Mouse (Mus musculus) adrenal gland, adult (tissue): ENCODE results near the gene Pdcd1lg2.
"Not testable (repeated sequence)": the region's sequence is repeated elsewhere in the genome, so short reads cannot be mapped to it uniquely, and the experiment has no call there.

Source experiments
- DNase-seq, 2 experiments: peaks; one replicate each; pipeline ENCODE4 v3.0.0; 2022 to 2023; ENCODE audit warnings: low spot score in 1 of 2; ENCODE audit not compliant: inconsistent age in 2 of 2

Pdcd1lg2 gene

DNA sequence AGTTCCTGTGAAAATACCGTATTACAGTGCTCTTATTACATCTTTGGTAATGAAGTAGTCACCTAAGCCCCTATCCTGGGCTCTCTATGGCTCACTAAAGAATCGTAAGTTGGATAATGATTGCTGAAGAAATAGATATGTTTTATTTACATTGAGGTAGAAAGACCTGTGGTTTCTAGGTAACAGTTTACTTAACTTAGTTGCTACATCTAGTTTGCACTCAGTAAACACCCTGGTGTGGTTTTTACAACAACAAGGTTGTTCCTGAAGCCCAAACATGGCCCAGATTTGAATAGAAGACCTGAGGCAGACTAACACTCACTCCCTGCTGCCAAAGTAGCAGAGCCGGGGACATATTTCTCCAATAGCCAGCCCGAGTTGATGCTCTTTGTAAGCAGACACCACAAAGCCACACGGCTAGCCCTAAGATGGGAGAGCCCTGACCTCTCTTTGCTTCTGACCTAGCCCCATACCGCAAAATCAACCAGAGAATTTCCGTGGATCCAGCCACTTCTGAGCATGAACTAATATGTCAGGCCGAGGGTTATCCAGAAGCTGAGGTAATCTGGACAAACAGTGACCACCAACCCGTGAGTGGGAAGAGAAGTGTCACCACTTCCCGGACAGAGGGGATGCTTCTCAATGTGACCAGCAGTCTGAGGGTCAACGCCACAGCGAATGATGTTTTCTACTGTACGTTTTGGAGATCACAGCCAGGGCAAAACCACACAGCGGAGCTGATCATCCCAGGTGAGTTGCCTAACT, 30.7 kb upstream of the Pdcd1lg2 start:
- DNase-seq = no peak

DNA sequence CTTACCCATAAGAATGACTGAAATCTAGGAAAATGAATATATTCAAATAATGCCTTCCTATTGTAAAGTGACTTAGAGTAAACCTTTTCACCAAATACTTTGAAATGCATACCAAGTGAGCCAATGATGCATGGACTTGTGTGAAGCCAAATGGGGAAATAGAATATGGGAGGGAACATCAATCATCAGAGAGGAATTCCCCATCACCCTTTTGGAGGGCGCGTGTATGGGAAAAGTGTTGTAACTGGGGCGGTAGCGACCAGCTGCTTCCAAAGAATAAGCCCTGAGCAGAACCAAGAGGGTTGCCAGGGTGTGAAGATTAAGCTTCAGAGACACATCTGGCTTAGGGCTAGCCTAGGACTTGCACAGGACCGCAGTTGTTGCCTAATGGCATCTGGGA, 27.4 kb upstream of the Pdcd1lg2 start:
- no peak for DNase-seq

DNA sequence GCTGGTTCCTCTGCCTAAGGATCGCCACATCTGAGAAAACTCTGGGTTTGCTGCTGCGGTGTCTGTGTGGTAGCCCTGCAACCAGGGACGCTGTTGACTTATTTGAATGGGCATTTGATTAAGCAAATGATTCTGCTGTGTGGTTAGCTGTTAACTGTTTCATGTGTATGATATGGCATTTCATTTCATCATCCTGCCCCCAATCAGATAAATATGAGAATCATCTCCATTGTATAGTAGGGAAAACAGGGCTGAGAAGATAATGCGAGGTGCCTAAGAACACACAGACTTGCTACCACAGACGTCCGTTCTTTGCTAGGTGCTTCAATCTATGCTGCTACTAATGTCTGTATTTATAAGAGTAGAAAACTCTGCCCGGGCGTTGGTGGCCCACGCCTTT, 26.3 kb upstream of the Pdcd1lg2 start:
- no peak for DNase-seq

DNA sequence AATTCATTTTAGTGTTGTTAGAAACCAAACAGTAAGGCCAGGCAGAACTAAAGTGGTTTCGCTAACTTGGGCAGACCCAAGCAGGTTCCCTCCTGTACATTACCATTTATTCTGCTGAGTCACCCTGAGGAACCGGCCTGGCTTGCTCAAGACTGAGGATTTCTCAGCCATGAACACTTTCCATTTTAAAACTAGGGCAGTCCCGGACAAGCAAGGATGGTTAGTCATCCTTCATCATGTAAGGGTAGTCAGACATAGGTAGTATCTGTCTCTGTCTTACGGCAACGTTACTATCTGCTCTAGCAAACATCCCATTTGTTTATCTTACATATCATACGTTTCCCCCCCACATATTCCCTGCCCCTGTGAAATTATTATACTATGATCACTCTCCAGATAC, 25.7 kb upstream of the Pdcd1lg2 start:
- DNase-seq = peak in 1 of 2 experiments; percentile 49

DNA sequence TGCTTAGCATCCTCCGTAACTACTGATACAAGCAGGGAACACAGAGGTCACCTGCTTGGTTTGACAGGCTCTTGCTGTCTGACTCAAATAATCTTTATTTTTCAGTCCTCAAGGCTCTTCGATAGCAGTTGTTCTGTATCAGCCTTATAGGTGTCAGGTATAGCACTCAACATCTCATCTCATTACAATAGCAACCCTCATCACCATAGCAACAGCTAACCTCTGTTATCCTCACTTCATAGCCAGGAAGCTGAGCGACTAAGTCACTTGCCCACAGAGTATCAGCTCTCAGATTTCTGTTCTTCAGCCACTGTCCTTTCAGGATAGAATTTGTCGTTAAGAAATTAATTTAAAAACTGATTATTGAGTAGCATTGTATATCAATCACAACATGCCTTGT, 24.9 kb upstream of the Pdcd1lg2 start:
- DNase-seq = no peak

DNA sequence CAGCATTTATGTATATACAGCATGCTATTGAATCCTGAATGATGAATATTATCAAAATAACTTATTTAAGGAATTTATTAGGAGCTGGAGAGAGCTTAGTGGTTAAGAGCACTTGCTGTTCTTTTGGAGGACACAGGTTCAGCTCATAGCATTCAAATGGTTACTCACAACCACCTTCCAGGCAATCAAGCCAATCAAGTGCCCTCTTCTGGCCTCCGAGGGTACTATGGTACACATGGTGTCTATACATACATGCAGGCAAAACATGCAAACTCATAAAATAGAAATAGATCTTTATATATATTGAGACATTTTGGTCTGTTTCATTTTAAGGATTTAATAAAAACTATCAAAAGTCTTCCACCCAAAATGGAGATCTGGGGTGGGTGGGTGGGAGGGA, 21.9 kb upstream of the Pdcd1lg2 start:
- DNase-seq = no peak

DNA sequence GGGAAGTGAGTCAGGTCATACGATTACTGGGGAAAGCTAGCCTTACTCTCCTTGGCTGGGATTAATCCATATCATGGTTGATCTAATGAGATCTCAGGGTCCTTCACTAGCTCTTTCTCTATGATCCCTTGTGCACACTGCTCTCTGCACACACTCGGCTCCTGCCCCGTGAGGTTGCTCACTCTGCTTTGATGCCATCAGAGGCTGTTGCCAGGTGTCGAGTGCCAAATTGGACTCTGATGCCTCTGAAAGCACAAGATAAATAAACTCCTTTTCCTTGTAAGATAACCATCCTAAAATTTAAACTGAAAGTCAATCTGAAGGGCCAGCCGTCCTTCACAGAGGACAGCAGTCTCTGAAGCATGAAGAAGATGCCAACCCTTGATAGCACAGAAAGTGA, 20.2 kb upstream of the Pdcd1lg2 start:
- DNase-seq = peak in 1 of 2 experiments; percentile 45

DNA sequence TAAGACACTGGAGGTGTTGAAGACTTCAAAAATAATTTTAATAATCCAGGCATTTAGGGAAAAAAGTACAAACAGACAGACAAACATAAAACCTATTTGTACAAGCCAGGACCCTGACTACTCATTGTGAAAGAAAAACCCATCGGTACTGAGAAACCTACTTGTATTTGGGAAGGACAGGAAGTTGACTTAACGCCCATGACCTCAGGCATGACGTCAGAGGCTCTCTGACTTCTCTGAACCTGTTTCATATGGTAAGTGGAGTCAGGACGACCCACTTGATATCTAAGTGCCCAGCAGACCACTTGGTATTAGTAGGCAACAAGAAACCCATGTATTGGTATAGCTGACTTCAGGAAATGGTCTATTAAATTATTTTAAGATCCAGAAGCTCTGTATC, 19.4 kb upstream of the Pdcd1lg2 start:
- DNase-seq = no peak

DNA sequence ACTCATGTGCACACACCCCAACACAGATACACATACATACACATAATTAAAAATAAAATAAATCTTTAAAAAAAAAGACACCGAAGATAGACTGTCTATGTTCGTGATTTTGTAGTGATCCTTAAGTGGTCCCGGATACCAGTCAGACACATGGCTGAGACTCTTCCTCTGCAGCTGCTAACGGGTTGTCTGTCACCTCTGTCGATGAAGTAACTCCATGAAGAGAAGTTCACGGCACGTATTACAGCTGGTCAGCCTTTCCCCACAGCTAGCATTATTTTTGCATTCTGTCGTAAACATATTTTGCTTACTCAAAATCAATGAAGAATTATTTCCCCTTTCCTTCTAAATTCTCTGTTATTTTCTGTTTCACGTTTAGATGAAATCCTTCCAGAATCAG, 17.4 kb upstream of the Pdcd1lg2 start:
- DNase-seq = no peak

DNA sequence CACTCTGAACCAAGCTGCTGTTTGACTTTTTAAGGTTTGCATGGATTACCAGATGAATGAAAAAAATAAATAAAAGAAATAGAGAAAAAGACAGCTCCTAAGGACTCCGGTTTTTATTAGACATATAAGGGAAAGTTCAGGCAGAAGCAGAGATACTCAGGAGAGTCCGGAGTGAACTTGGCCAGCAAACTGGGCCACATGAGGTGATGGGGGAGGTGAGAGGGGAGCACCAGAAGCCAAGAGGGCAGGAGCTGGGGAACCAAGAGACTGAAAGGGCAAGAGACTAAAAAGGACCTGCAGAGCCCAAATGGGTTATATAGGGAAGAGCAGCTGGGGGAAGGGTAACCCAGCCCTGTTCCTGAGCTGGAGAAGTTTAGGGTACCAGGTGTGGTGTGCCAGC, 16.0 kb upstream of the Pdcd1lg2 start:
- DNase-seq = peak in 1 of 2 experiments; percentile 32

DNA sequence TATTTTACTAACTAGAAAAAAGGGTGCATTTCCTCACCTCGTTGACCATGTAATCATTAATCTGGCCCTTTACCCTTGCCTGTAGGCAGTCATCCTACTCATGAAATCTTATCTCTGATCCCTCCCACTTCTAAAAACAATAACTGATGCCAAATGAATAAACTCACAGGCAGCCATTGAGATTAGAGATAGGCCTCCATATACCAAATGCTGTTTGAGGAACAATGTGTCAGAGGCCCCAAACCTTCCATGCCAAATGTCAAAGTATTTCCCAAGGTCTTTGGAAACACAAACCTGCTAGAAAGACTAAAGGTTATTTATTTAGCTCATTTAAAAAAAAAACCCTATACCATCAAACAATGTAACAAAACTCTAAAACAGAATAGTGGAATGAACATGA, 14.4 kb upstream of the Pdcd1lg2 start:
- no peak for DNase-seq

DNA sequence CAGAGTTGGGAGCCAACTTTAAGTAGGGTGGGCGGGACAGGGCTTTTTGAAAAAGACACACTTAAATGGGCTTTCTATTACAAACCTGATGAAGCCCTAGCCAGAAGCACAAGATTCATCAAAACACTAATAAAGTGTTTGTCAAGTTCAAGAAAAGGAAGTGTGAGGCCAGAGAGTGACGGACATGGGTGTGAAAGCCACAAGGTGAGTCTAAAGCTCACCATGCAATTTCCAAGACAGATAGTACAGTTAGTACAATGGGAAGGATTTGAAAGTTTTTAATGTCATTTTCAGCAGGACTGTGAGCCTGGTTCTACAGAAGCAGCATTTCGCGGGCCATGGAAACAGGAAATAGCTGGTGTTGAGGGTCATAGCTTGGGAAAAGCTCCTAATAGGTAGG, 10.9 kb upstream of the Pdcd1lg2 start:
- DNase-seq = no peak

DNA sequence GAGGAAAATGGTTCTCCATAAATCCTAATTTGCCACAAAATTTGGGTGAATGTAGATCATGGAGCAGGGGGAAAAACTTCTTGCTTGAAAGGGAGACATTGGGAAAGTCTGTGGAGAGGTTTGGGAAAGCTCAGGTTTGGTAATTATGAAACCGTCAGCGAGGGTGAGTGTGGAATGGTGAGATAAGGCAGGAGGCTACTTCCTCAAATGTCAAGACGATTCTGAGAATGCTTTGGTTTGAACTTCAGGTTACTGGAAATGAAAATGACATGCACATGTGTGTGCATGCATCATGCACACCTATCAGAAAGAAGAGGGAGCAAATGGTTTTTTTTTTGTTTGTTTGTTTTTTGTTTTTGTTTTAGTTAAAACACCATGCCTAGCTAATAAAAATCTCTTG, 10.3 kb upstream of the Pdcd1lg2 start:
- no peak for DNase-seq

DNA sequence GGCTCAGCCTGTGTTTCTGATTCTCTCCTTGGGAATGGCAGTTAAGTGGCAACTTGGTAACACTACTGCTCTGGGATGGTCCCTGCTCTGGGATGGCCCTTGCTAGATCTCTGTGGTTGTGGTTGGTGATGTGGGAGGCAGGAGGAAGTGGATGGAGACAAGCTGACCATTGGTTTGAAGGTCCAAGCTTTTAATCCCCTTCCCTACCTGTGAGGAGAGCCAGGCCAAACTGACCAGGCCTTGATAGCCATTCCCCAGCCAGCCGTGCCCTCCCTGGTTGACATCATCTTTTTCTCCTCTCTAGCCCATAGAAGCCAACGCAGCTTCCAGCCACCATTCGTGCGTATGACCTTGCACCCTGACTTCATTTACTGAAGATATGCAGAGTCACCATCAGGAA, 8.1 kb upstream of the Pdcd1lg2 start:
- DNase-seq = no peak

DNA sequence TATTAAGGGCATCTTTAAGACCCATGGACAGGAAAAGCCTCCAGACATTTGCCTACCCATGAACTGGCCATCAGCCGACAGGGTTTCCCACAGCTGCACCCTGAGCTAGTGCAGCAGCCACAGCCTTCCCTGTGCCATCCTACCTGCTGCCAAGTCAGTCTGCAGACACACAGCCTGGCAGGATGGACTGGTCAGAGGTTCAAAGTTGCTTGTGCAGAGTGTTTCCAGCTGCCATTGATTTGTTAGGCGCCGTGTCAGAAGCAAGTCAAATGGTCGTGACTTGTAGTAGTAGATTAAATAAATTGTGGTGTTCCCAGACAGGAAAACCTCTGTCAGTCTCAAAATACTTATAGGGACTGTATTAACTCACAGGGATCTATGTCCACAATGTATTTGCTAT, 7.5 kb upstream of the Pdcd1lg2 start:
- DNase-seq = no peak

DNA sequence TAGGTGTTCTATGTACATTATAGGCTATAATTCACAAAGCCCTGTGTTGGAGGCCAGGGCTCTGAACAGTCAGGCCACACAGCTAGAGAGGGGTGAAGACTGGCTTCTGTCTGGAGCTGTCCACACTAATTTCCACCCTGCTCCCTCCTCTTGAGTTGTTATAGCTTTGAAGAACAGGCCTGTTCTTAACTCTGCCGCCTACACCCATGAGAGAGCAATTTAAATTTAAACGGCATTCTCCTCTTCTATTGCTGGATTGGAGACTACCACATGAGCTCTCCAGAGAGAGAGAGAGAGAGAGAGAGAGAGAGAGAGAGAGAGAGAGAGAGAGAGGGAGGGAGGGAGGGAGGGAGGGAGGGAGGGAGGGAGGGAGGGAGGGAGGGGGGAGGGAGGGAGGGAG, 5.3 kb upstream of the Pdcd1lg2 start:
- DNase-seq = no peak

DNA sequence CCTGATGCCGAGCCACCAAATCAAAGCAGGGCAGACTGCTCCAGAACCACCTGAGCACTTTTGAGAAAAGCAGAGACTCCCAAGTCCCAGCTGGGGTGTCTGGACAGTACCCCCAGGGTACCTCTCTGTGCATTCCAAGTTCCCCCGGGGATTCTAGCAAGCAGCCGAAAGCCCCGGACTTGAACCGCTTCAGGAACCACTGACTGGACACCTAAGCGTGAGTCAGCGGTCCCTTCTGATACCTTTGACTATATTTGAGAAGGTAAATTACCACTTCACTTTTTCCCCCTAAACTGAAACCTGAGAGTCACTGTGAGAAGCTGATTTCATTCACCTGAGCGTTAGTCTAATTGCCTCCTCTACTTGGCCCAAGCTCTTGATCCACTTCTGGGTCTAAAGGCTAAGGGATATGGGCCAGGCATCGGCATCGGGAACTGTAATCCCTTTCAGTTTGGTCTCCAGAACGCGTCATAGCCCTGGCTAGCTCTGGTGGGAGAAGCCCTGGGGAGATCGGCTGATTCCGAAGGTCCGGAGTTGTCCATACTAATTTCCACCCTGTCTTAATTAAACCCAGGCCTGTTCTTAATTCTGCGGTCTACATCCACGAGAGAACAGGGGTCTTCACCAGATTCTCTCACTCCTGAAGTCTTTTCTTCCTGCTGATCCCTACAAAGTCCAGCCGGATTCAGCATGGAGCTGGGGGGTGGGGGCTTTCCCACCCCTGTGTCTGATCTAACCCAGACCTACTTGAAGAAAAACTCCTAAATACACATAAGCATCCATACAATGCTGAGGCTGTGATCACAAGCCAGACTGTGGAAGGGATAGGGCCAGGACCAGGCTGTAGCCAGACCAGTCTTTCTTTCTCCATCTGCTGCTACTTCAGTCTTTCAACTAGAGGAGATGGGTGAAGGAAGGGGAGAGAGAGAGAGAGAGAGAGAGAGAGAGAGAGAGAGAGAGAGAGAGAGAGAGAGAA, 4.4 kb upstream of the Pdcd1lg2 start:
- no peak for DNase-seq

DNA sequence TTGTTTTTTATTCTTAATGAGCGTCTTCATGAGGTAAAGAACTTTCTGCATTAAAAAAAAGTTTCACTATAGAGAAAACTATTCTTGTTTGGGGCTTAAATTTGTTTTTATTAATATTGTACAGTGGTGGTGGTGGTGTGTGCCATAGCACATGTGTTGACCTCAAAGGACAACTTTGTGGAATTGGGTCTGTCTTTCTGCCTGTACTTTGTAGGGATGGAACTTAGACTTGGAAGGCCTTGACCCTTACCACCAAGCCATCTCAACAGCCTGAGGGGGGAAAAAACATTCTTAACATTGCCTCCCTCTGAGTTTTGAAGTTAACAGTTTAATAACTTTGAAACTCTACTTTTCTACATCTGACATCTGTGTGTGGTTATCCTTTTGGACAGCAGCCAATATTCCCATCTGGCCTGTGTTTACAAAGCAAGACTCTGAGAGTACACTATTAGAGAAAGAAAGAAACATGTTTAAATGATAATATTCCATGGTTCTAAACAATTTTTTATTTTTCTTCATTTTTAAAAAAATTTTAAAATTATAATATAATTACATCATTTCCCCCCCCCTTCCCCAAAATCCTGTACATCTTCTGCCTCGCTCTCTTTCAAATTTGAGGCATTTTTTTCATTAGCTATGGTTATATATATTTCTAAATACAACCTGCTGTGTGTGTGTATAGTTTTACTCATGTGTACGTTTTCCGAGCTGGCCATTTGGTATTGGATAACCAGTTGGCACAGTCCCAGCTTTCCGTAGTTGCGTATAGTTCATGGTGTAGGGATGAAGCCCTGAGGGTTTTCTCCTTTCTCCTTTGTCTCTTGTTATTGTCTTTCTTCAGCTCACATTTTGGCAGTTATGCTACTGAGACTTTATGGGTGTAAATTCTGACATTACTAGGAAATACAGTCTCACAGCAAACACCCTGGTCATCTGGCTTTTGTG, 2.0 kb downstream of the Pdcd1lg2 start:
- no peak for DNase-seq

DNA sequence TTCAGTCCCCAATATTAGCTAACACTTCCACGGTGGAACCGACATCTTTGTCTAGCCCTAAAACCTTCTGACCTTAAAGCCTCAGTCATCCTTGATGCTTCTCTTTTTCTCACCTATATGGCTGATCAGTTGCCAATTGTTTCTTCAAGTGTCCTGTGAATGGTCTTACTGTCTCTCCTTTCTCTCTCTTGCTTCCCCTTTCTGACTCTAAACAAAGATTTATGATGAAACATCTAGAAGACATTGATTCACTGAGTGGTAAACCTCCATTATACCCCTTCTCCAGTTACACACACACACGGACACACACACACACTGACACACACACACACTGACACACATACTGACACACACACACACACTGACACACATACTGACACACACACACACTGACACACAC, 3.8 kb downstream of the Pdcd1lg2 start:
- no peak for DNase-seq

DNA sequence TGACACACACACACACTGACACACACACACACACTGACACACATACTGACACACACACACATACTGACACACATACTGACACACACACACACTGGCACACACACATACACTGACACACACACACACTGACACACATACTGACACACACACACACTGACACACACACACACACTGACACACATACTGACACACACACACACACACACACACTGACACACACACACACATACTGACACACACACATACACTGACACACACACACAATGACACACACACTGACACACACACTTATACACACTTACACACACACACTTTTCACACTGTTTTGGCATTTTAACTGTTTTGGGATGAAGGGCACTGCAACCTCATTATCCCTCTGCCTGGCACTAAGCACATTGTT, 4.2 kb downstream of the Pdcd1lg2 start:
- not testable (repeated sequence) for DNase-seq

DNA sequence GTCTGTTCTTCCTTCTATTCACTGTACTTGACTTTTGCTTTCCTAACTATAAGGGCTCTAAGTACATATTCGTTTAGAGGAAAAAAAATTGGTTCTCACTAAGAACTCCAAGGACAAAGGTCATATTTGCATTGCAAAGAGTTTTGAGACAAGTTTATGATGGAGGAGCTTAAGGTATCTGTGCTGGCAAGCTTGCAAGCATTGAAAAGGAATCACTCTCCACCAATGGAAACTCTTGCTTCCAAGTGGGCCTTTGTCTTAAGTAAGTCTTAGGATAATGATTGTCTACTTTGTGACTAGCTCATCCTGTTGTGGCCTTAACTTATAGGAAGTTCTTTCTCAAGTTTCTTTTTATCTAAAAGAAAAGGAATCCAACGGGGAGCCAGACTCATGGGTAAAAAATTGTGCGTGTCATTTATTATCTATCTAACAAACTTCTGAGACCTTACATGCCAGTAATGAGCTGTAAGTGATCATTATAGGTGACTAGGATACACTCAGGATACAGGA, 5.7 kb downstream of the Pdcd1lg2 start:
- no peak for DNase-seq
